Mouse (Mus musculus) spleen, postnatal 14 days (tissue): ENCODE data around the gene Gm9736.
"Not testable (repeated sequence)": the region's sequence is repeated elsewhere in the genome, so short reads cannot be mapped to it uniquely, and the experiment has no call there.

Source experiments
- DNase-seq, 2 experiments: peaks; one replicate each; pipeline ENCODE4 v3.0.0; 2021 to 2022; ENCODE audit warnings: low spot score in 2 of 2

Gene Gm9736

GRCm38 (mm10) chr10:77726186-77726585 lies 25.0 kb downstream of the Gm9736 start, which contains the start of gene Gm10100:
Gene Gm10100, plus strand, starts transcription at chr10:77726486.
- no peak for DNase-seq

- DNase-seq, result no peak
Observed at GRCm38 (mm10) chr10:77724855-77725254, 26.3 kb downstream of the Gm9736 start.

- DNase-seq, result not testable (repeated sequence)
Observed at GRCm38 (mm10) chr10:77720299-77720698, 30.9 kb downstream of the Gm9736 start, which contains the start of gene Krtap12-1. Gene Krtap12-1, plus strand, starts transcription at chr10:77720599.

GRCm38 (mm10) chr10:77715507-77715906 lies 35.6 kb downstream of the Gm9736 start, which contains the start of gene Gm10142:
Gene Gm10142, plus strand, starts transcription at chr10:77715807.
- DNase-seq, result no peak

GRCm38 (mm10) chr10:77713734-77714133 lies 37.4 kb downstream of the Gm9736 start:
- no peak for DNase-seq

- not testable (repeated sequence) for DNase-seq
Observed at GRCm38 (mm10) chr10:77711157-77711556, 40.0 kb downstream of the Gm9736 start, which contains the start of gene Gm10024. Gene Gm10024, plus strand, starts transcription at chr10:77711457.

- no peak for DNase-seq
Observed at GRCm38 (mm10) chr10:77709831-77710230, 41.3 kb downstream of the Gm9736 start.

- DNase-seq, result no peak
Observed at GRCm38 (mm10) chr10:77706326-77706725, 44.8 kb downstream of the Gm9736 start, which contains the start of gene Gm10272. Gene Gm10272, plus strand, starts transcription at chr10:77706626.
